Mouse (Mus musculus) testis, adult 2 months (tissue): ENCODE measurements around the gene Grk3. TPM values are rescaled to one million over a fixed set of nuclear protein-coding genes. Genes with fewer than 3 reads are reported as not detected.

Experiments
- H3K27ac ChIP-seq: fragments of 200-500 bp; 2 replicates; pipeline ENCODE4 v1.5.1; 2012; ENCODE audit warnings: low read depth, low read length; ENCODE audit not compliant: control insufficient read depth, insufficient read depth
- H3K27me3 ChIP-seq: fragments of 200-500 bp; 2 replicates; pipeline ENCODE4 v1.6.1; 2012; ENCODE audit warnings: mild to moderate bottlenecking, low read length, moderate library complexity; ENCODE audit not compliant: control insufficient read depth, insufficient read depth
- H3K36me3 ChIP-seq: fragments of 200-500 bp; 2 replicates; pipeline ENCODE4 v1.6.1; 2012; ENCODE audit warnings: mild to moderate bottlenecking, low read length; ENCODE audit not compliant: control insufficient read depth, insufficient read depth
- H3K4me1 ChIP-seq: fragments of 200-500 bp; 2 replicates; pipeline ENCODE4 v1.6.1; 2012; ENCODE audit warnings: low read length; ENCODE audit not compliant: control insufficient read depth, insufficient read depth
- H3K4me3 ChIP-seq: fragments of 200-500 bp; 2 replicates; pipeline ENCODE4 v1.5.1; 2012; ENCODE audit warnings: low read depth, mild to moderate bottlenecking, low read length, moderate library complexity, mixed read lengths; ENCODE audit not compliant: control insufficient read depth
- CTCF ChIP-seq: fragments of 200-500 bp; IDR thresholded peaks from 2 replicates; pipeline ENCODE4 v1.5.1; 2012; ENCODE audit warnings: low read depth, mild to moderate bottlenecking, inconsistent platforms, low read length, moderate library complexity; ENCODE audit not compliant: control insufficient read depth, insufficient read depth, insufficient replicate concordance
- POLR2A ChIP-seq: fragments of 200-500 bp; IDR thresholded peaks from 2 replicates; pipeline ENCODE4 v1.6.1; 2012; ENCODE audit warnings: low read depth, mild to moderate bottlenecking, inconsistent platforms, low read length, moderate library complexity; ENCODE audit not compliant: control insufficient read depth
- polyA plus RNA-seq: library from polyadenylated mRNA; depleted of rRNA; stranded (reverse); fragments of >200 nt; gene quantifications from 2 replicates; pipeline ENCODE4 v1.2.3, GENCODE M21; 2012

Gene Grk3
- polyA plus RNA-seq, 1 experiment, result 15.8 TPM

DNA sequence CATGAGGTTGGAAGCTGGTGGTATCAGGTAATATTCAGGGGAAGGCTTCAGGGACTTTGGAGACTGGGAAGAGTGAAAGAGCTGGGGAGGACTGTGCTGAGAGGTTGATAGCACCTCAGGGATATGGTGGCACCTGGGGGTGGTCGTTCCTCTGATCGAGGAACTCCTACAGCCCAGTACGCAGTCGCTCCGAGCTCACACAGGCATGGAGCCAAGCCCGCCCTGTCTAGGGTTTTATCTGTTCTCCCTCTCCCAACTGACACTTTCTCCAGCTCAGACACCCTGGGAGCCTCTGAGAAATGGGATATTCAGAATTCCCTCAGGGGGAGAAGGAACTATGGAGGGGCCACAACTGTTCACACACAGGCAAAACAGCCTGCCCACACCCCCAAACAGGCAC lies 25.2 kb upstream of the Grk3 start:
- Histone ChIP-seq H3K4me1 (no peaks in the 10 kb centered on the region), H3K36me3 (no peaks in the 10 kb centered on the region), H3K4me3 (no peak overlapping the region), H3K27me3 (no peaks in the 10 kb centered on the region), H3K27ac (no peak overlapping the region)
- TF ChIP-seq POLR2A (no peak), CTCF (no peak)

DNA sequence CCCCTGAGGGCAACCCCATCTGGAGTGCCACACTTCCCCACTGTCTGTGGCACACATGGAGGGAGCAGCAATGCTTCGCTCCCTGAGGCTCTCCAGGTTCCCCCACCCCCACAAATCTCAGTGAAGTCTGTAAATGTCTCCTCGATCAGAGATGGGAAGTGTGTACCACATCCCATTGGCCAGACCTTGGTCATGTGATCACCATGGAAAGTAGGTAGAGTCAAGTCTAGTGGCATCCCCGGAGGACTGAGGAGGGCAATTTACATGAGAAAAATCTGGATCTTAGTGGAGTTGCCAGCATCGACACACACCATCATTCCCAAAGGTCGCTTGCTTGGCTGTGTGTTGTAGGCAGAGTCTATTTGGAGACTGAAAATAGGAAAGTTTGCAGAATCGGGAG lies 23.0 kb upstream of the Grk3 start:
- Histone ChIP-seq H3K27ac (no peak overlapping the region), H3K36me3 (no peaks in the 10 kb centered on the region), H3K4me1 (no peaks in the 10 kb centered on the region), H3K4me3 (no peak overlapping the region), H3K27me3 (no peaks in the 10 kb centered on the region)
- TF ChIP-seq POLR2A, result no peak
- TF ChIP-seq CTCF, result no peak

DNA sequence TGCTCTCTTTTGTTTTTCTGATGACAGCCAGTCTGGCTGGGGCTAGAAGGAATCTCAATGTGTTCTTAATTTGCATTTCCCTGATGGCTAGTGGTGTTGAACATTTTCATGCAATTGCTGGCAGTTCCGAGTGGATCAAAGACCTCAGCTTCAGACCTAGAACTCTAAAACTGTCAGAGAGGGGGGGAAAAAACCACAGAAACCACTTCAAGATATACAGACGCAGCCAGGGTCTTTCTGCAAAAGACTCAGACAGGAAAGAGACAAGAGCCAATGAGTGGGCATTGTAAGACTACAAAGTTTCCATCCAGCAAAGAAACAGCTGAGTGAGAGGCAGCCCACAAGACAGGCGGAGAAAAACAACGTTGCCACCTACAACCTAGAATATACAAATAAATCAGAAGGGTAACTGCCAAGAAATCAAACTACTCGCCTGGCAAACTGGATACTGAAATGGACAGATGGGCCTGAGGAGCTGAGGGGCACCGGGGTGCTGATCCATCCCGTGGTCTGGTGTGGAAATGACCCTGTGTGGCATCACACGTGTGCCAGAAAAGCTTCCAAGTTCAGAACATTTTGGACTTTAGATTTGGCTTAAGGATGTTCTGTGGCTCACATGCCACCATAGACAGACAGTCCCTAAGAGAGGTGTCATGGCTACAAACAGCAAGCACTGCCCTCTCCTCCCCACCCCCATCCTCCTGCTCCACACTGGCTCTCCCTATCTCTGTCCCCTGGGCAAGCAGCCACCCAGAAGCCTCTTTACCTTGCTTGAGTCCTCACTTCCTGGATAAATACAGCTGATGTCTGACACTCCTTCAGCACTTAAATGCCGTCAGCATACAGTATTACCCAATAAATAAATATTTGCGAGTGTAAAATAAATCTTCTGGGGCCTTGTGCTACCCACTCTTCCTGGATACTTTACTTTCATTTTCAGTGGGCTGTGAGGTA lies 19.8 kb upstream of the Grk3 start:
- TF ChIP-seq CTCF (no peak), POLR2A (no peak)
- Histone ChIP-seq H3K4me3 (no peak overlapping the region), H3K27ac (no peak overlapping the region), H3K4me1 (no peaks in the 10 kb centered on the region), H3K27me3 (no peaks in the 10 kb centered on the region), H3K36me3 (no peaks in the 10 kb centered on the region)

DNA sequence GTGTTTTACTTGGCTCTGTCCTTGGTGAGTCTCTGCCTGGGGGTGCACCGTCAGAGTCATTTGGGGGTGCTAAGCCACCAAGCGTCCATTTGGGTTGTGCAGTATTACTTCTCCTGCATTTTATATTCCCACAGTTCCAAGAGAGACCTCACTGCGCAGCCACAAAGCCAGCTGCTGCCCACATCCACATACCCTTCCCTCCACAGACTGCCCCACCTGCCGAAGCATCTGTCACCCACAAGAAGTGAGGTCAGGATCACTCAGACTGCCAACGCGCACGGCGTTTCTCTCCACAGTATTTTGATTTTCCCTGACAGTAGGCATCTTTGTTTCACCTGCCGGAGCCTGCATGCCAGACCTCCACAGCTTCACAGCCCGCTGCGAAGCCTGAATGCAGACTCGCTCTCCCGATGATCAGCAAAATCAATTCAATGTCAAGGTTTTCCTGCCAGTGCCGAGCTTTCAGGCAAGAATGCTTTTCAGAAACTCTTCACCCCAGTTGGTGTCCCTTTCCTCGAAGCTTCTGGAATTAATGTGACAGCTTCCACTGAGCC lies 15.7 kb upstream of the Grk3 start:
- no peaks in the 10 kb centered on the region for H3K4me1 ChIP-seq
- no peaks in the 10 kb centered on the region for H3K36me3 ChIP-seq
- H3K27me3 ChIP-seq, result no peaks in the 10 kb centered on the region
- TF ChIP-seq CTCF (no peak), POLR2A (no peak)
- no peak overlapping the region for H3K27ac ChIP-seq
- no peak overlapping the region for H3K4me3 ChIP-seq

DNA sequence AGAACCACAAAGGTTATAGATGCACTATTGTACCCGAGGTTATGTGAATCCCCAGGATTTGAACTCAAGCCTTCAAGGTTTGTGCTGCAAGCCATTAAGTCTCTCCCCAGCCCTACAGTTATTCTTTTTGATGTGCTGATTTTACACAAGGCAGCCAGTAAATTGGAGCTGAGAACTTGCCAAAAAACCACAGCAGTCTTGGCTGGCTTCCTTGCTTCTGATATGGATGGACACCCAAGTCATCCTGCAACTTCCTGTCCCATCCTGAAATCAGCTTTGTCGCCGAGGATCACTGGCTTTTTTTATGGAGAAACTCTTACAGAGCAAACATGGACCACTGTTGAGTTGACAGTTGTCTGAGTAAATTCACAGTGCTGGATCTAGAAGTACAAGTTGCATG lies 14.5 kb upstream of the Grk3 start:
- Histone ChIP-seq H3K4me1 (no peaks in the 10 kb centered on the region), H3K27ac (no peak overlapping the region), H3K27me3 (no peaks in the 10 kb centered on the region), H3K36me3 (no peaks in the 10 kb centered on the region), H3K4me3 (no peak overlapping the region)
- TF ChIP-seq CTCF, result no peak
- TF ChIP-seq POLR2A, result no peak

DNA sequence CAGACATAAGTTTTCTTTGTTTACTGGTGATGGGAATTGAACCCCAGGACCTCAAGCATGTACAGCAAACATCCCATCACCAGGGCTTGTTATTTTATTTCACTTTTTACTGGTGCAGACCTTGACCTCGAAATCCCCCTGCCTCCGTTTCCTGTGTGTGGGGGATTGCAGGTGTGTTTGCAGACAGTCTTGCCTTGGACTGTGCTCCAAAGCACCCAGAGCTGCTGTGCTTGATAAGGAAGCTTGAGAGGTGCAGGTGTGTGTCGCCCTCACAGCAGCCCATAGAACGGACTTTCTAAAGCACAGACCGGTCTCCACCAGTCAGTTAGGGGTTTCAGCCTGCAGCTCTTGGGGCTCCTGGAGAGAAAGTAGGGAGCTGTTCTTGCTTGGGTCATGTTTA lies 11.1 kb upstream of the Grk3 start:
- H3K36me3 ChIP-seq, result no peaks in the 10 kb centered on the region
- TF ChIP-seq POLR2A (no peak), CTCF (no peak)
- H3K27ac ChIP-seq, result no peak overlapping the region
- no peak overlapping the region for H3K4me3 ChIP-seq
- no peaks in the 10 kb centered on the region for H3K27me3 ChIP-seq
- no peaks in the 10 kb centered on the region for H3K4me1 ChIP-seq

DNA sequence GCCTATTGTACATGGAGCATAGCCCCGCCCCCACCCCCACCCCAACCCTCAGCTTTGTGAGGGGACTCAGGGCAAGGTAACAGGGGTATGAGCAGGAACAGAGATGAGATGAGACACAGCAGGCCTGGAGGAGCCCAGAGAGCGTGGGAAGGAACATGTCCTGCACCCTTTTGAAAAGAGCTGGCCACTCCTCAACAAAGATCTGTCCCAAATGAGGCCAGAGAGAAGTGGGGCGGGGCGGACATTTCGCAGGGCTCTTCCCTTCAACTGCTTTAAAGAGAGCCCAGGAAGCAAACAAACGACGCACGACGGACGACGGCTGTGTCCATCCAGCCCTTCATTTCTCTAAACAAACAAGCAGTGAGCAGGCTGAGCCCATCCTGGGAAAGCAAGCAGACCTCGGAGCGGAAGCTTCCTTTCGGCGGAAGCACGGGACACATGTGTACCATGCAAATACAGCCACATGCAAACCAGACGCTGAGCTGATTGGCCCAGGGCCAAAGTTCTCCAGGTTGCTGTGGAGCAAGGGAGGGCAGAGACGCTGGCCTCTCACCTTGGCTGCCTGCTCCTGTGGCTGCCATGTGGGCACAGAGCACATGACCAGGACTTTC lies 8.7 kb upstream of the Grk3 start:
- no peaks in the 10 kb centered on the region for H3K36me3 ChIP-seq
- no peaks in the 10 kb centered on the region for H3K4me1 ChIP-seq
- no peak overlapping the region for H3K4me3 ChIP-seq
- no peaks in the 10 kb centered on the region for H3K27me3 ChIP-seq
- H3K27ac ChIP-seq, result no peak overlapping the region
- no peak for TF ChIP-seq CTCF
- TF ChIP-seq POLR2A, result no peak
